Mouse (Mus musculus): ENCODE measurements around the gene Clec2d. TPM values are rescaled to one million over a fixed set of nuclear protein-coding genes. Genes with fewer than 3 reads are reported as not detected.
"Not testable (repeated sequence)": the region's sequence is repeated elsewhere in the genome, so short reads cannot be mapped to it uniquely, and the experiment has no call there.

Gene Clec2d
- total and polyA plus RNA-seq, 2 experiments, result 141 to 532 TPM

DNA sequence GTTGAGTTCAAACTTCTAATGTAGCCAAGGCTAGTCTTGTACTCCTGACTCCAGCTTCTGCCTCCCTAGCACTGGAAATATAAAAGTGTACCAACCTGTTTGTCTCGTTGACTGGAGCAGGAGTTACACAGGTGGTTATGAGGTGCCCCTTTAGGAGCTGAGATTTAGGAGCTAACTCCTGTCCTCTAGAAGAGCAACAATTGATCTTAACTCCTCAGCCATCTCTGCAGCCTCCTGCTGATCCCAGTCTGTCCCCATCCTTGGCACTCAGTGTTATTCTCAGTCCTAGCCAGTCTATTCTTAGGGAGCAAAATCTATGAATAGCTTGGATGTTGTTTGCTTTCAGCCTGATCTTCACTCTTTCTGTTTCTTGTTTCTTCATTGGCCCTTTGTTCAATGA is 2.1 kb downstream of the Clec2d start:
- Histone ChIP-seq H3K4me1 (ENCODE audit: control insufficient read depth, insufficient read depth, low read length) (peaks cover 10% of the 10 kb centered on the region), H3K9ac (ENCODE audit: low read depth, low read length) (peak overlapping the region; percentile 94), H3K27ac (replicated peaks; ENCODE audit: insufficient read depth, low read depth, low read length) (peak overlapping the region; percentile 95), H3K27me3 (ENCODE audit: control insufficient read depth, insufficient read depth, low read length) (no peaks in the 10 kb centered on the region), H3K79me2 (ENCODE audit: control insufficient read depth, insufficient read depth, low read length) (peaks cover 12% of the 10 kb centered on the region), H3K36me3 (ENCODE audit: control insufficient read depth, insufficient read depth, low read length) (peaks cover 48% of the 10 kb centered on the region), H3K4me3 (ENCODE audit: insufficient read depth, low read depth, low read length) (peak overlapping the region; percentile 96)
- no peak for TF ChIP-seq CTCF (IDR thresholded peaks at IDR 0.05; ENCODE audit: low read depth, low read length)
- TF ChIP-seq POLR2A (IDR thresholded peaks at IDR 0.05; ENCODE audit: extremely low read depth, insufficient read depth, low read length), result no peak; the same call in 1 of the 2 replicates
- 0% methylated on average over 1 of the region's 1 CpGs for WGBS
- peak; percentile 54 for DNase-seq (ENCODE audit: extremely low read depth, low read depth, low spot score)

DNA sequence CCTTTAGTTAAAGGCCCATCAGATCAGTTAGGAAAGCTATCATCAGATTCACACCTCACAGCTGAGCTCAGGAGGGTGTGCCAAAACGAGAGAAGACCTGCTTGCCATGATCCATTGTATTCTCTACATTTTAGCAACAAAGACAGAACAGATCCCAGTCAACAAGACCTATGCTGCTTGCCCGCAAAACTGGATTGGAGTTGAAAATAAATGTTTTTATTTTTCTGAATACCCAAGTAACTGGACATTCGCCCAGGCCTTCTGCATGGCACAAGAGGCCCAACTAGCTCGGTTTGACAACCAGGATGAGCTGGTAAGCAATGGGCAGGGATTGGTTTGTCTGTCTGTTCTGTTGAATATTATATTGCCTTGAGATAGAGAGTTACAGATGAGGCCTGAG is 3.6 kb downstream of the Clec2d start:
- peak overlapping the region; percentile 81 for H3K27ac ChIP-seq (replicated peaks; ENCODE audit: insufficient read depth, low read depth, low read length)
- peak overlapping the region; percentile 78 for H3K9ac ChIP-seq (ENCODE audit: low read depth, low read length)
- H3K79me2 ChIP-seq (ENCODE audit: control insufficient read depth, insufficient read depth, low read length), result peaks cover 12% of the 10 kb centered on the region
- H3K36me3 ChIP-seq (ENCODE audit: control insufficient read depth, insufficient read depth, low read length), result peaks cover 48% of the 10 kb centered on the region
- peak overlapping the region; percentile 45 for H3K4me3 ChIP-seq (ENCODE audit: insufficient read depth, low read depth, low read length)
- DNase-seq (ENCODE audit: extremely low read depth, low read depth, low spot score), result peak; percentile 60
- H3K27me3 ChIP-seq (ENCODE audit: control insufficient read depth, insufficient read depth, low read length); H3K4me1 ChIP-seq (ENCODE audit: control insufficient read depth, insufficient read depth, low read length): not testable (repeated sequence)
- WGBS, result 27% methylated on average over 4 of the region's 4 CpGs

DNA sequence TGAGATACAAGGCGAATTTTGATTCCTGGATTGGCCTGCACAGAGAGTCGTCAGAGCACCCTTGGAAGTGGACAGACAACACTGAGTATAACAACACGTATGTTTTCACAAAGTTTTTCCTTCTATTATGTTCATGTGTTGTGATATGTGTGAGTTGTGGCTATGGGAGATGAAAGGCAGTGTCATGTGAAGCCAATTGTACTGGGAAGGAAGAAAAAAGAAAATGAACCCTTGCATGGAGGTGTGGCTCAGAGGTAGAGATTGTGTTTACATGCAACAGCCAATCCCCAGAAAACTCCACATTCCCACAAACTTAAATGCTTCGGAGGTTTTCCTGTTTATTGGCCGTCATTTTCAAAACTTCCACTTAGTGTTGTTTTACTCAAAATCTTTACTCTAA is 4.4 kb downstream of the Clec2d start:
- 18% methylated on average over 5 of the region's 5 CpGs for WGBS
- Histone ChIP-seq H3K27ac (replicated peaks; ENCODE audit: insufficient read depth, low read depth, low read length) (peak overlapping the region; percentile 81), H3K4me3 (ENCODE audit: insufficient read depth, low read depth, low read length) (peak overlapping the region; percentile 45), H3K4me1 (ENCODE audit: control insufficient read depth, insufficient read depth, low read length) (peaks cover 7% of the 10 kb centered on the region), H3K9ac (ENCODE audit: low read depth, low read length) (peak overlapping the region; percentile 63), H3K36me3 (ENCODE audit: control insufficient read depth, insufficient read depth, low read length) (peaks cover 48% of the 10 kb centered on the region), H3K27me3 (ENCODE audit: control insufficient read depth, insufficient read depth, low read length) (no peaks in the 10 kb centered on the region), H3K79me2 (ENCODE audit: control insufficient read depth, insufficient read depth, low read length) (peaks cover 12% of the 10 kb centered on the region)
- no peak for TF ChIP-seq CTCF (IDR thresholded peaks at IDR 0.05; ENCODE audit: low read depth, low read length)
- TF ChIP-seq POLR2A (IDR thresholded peaks at IDR 0.05; ENCODE audit: extremely low read depth, insufficient read depth, low read length), result no peak
- DNase-seq (ENCODE audit: extremely low read depth, low read depth, low spot score), result peak; percentile 57

- Histone ChIP-seq H3K79me2 (ENCODE audit: control insufficient read depth, insufficient read depth, low read length) (peaks cover 7% of the 10 kb centered on the region), H3K27me3 (ENCODE audit: control insufficient read depth, insufficient read depth, low read length) (no peaks in the 10 kb centered on the region), H3K36me3 (ENCODE audit: control insufficient read depth, insufficient read depth, low read length) (peaks cover 48% of the 10 kb centered on the region), H3K4me1 (ENCODE audit: control insufficient read depth, insufficient read depth, low read length) (peaks cover 6% of the 10 kb centered on the region; the same call in 1 of the 2 replicates), H3K27ac (replicated peaks; ENCODE audit: insufficient read depth, low read depth, low read length) (peak overlapping the region; percentile 71; the same call in 1 of the 2 replicates), H3K9ac (ENCODE audit: low read depth, low read length) (no peak overlapping the region; the same call in 1 of the 2 replicates), H3K4me3 (ENCODE audit: insufficient read depth, low read depth, low read length) (no peak overlapping the region)
- WGBS, result 36% methylated on average over 4 of the region's 4 CpGs
- DNase-seq (ENCODE audit: extremely low read depth, low read depth, low spot score), result peak; percentile 69
- TF ChIP-seq CTCF (IDR thresholded peaks at IDR 0.05; ENCODE audit: low read depth, low read length) (no peak), POLR2A (IDR thresholded peaks at IDR 0.05; ENCODE audit: extremely low read depth, insufficient read depth, low read length) (no peak)
Measured at GRCm38 (mm10) chr6:129186022-129186421, 5.6 kb downstream of the Clec2d start.

- peaks cover 47% of the 10 kb centered on the region for H3K36me3 ChIP-seq (ENCODE audit: control insufficient read depth, insufficient read depth, low read length)
- peaks cover 6% of the 10 kb centered on the region for H3K79me2 ChIP-seq (ENCODE audit: control insufficient read depth, insufficient read depth, low read length)
- TF ChIP-seq CTCF (IDR thresholded peaks at IDR 0.05; ENCODE audit: low read depth, low read length) (no peak), POLR2A (IDR thresholded peaks at IDR 0.05; ENCODE audit: extremely low read depth, insufficient read depth, low read length) (no peak)
- H3K27me3 ChIP-seq (ENCODE audit: control insufficient read depth, insufficient read depth, low read length), result no peaks in the 10 kb centered on the region
- 36% methylated on average over 5 of the region's 5 CpGs for WGBS
- peak; percentile 81 for DNase-seq (ENCODE audit: extremely low read depth, low read depth, low spot score)
- peak overlapping the region; percentile 25; the same call in 1 of the 2 replicates for H3K27ac ChIP-seq (replicated peaks; ENCODE audit: insufficient read depth, low read depth, low read length)
- peaks cover 6% of the 10 kb centered on the region; the same call in 1 of the 2 replicates for H3K4me1 ChIP-seq (ENCODE audit: control insufficient read depth, insufficient read depth, low read length)
- H3K9ac ChIP-seq (ENCODE audit: low read depth, low read length), result peak overlapping the region; percentile 6; the same call in 1 of the 2 replicates
- H3K4me3 ChIP-seq (ENCODE audit: insufficient read depth, low read depth, low read length), result no peak overlapping the region
Measured at GRCm38 (mm10) chr6:129186457-129187199, 6.2 kb downstream of the Clec2d start.

- Histone ChIP-seq H3K9ac (ENCODE audit: low read depth, low read length) (no peak overlapping the region), H3K36me3 (ENCODE audit: control insufficient read depth, insufficient read depth, low read length) (peaks cover 45% of the 10 kb centered on the region), H3K4me1 (ENCODE audit: control insufficient read depth, insufficient read depth, low read length) (peaks cover 6% of the 10 kb centered on the region; the same call in 1 of the 2 replicates), H3K27me3 (ENCODE audit: control insufficient read depth, insufficient read depth, low read length) (no peaks in the 10 kb centered on the region), H3K79me2 (ENCODE audit: control insufficient read depth, insufficient read depth, low read length) (peaks cover 4% of the 10 kb centered on the region; the same call in 1 of the 2 replicates), H3K27ac (replicated peaks; ENCODE audit: insufficient read depth, low read depth, low read length) (no peak overlapping the region), H3K4me3 (ENCODE audit: insufficient read depth, low read depth, low read length) (no peak overlapping the region)
- peak; percentile 81 for DNase-seq (ENCODE audit: extremely low read depth, low read depth, low spot score)
- TF ChIP-seq CTCF (IDR thresholded peaks at IDR 0.05; ENCODE audit: low read depth, low read length) (peak; percentile 11; the same call in 1 of the 2 replicates), POLR2A (IDR thresholded peaks at IDR 0.05; ENCODE audit: extremely low read depth, insufficient read depth, low read length) (no peak)
Measured at GRCm38 (mm10) chr6:129187200-129187651, 6.8 kb downstream of the Clec2d start.

DNA sequence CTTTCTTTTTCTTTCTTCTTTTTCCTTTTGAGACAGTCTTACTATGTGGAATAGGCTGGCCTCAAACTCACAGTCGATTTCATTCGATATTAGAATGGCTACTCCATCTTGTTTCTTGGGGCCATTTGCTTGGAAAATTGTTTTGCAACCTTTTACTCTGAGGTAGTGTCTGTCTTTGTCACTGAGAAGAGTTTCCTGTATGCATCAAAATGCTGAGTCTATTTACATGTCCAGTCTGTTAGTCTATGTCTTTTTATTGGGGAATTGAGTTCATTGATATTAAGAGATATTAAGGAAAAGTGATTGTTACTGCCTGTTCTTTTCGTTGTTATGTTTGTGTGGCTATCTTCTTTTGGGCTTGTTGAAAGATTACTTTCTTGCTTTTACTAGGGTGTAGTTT is 7.4 kb downstream of the Clec2d start:
- not testable (repeated sequence) for H3K27me3 ChIP-seq (ENCODE audit: control insufficient read depth, insufficient read depth, low read length); H3K79me2 ChIP-seq (ENCODE audit: control insufficient read depth, insufficient read depth, low read length); H3K4me3 ChIP-seq (ENCODE audit: insufficient read depth, low read depth, low read length); H3K4me1 ChIP-seq (ENCODE audit: control insufficient read depth, insufficient read depth, low read length); H3K9ac ChIP-seq (ENCODE audit: low read depth, low read length); H3K27ac ChIP-seq (replicated peaks; ENCODE audit: insufficient read depth, low read depth, low read length)
- peaks cover 39% of the 10 kb centered on the region for H3K36me3 ChIP-seq (ENCODE audit: control insufficient read depth, insufficient read depth, low read length)
- 24% methylated on average over 3 of the region's 3 CpGs for WGBS
- DNase-seq (ENCODE audit: extremely low read depth, low read depth, low spot score), result peak; percentile 73

All from liver, adult 2 months (tissue).